Mouse (Mus musculus) urinary bladder, adult 18-20 months (tissue): Measurements from ENCODE around the gene Xbp1.

Experiments
- DNase-seq, 2 experiments: peaks; one replicate each; pipeline ENCODE4 v3.0.0; 2022; ENCODE audit warnings: low spot score in 2 of 2, mixed read lengths in 2 of 2

Gene Xbp1

GRCm38 (mm10) chr11:5571856-5572255 lies 51.4 kb downstream of the Xbp1 start:
- DNase-seq: no peak

GRCm38 (mm10) chr11:5573821-5574220 lies 53.4 kb downstream of the Xbp1 start:
- no peak for DNase-seq

- no peak for DNase-seq
Measured at GRCm38 (mm10) chr11:5575046-5575445, 54.6 kb downstream of the Xbp1 start.
